Mouse (Mus musculus) lung, adult 2 months (tissue): ENCODE results near the gene Tpst1. TPM values are rescaled to one million over a fixed set of nuclear protein-coding genes. Genes with fewer than 3 reads are reported as not detected.
"Not testable (repeated sequence)": the region's sequence is repeated elsewhere in the genome, so short reads cannot be mapped to it uniquely, and the experiment has no call there.

Experiments used
- DNase-seq: peaks from one replicate; pipeline ENCODE4 v3.0.0; 2022
- H3K4me1 ChIP-seq: fragments of 200-500 bp; 2 replicates; pipeline ENCODE4 v1.6.1; 2011; ENCODE audit warnings: low read length; ENCODE audit not compliant: control insufficient read depth, insufficient read depth
- H3K4me3 ChIP-seq: fragments of 200-500 bp; replicated peaks from 2 replicates; pipeline ENCODE3; 2011; ENCODE audit warnings: low read depth, mild to moderate bottlenecking, control low read depth, low read length; ENCODE audit errors: extremely low read depth
- CTCF ChIP-seq: fragments of 200-500 bp; IDR thresholded peaks from 2 replicates; pipeline ENCODE4 v1.5.1; 2011; ENCODE audit warnings: mild to moderate bottlenecking, low read length, control low read depth; ENCODE audit not compliant: insufficient read depth
- POLR2A ChIP-seq: fragments of 200-500 bp; IDR thresholded peaks from 2 replicates; pipeline ENCODE4 v1.6.1; 2011; ENCODE audit warnings: low read depth, mild to moderate bottlenecking, control low read depth, low read length, borderline replicate concordance; ENCODE audit errors: extremely low read depth
- WGBS: fragments of 180-500 bp; shearing (Covaris S2); methylation state at CpG from one replicate; pipeline ENCODE4 v1.1.7; 2018; 5-methylcytosine and 5-hydroxymethylcytosine counted together
- polyA plus RNA-seq: library from polyadenylated mRNA; depleted of rRNA; stranded (reverse); fragments of >200 nt; gene quantifications from 2 replicates; pipeline ENCODE4 v1.2.3, GENCODE M21; 2012; rRNA removed

Tpst1 gene
- polyA plus RNA-seq = 24.4 and 24.5 TPM in 2 replicates

DNA sequence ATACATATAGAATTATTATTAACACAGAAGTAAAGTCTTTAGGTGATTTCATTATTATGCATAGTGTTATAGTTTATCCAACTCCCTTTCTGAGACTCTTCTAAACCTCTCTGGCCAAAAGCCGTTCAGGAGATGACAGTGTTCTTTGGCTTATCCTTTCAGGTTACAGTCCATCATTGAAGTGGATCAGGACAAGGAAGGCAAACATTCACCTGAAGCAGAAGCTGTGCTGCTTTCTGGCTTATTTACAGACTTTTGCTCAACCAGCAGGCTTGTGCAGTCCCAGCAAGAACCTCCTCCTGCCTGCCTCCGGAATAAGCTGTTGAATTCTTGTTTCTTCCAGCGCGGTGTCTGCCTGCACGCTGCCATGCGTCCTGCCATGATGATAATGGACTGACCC is at the start of gene Tpst1:
Gene Tpst1 (plus strand): TSS at position 301 of the 400 bp plus-strand sequence.
- no peaks in the 10 kb centered on the region for H3K4me1 ChIP-seq
- DNase-seq = no peak
- TF ChIP-seq POLR2A (no peak), CTCF (no peak)
- H3K4me3 ChIP-seq = no peak within 1 kb of the TSS
- 84% methylated on average over 6 of the region's 6 CpGs for WGBS

DNA sequence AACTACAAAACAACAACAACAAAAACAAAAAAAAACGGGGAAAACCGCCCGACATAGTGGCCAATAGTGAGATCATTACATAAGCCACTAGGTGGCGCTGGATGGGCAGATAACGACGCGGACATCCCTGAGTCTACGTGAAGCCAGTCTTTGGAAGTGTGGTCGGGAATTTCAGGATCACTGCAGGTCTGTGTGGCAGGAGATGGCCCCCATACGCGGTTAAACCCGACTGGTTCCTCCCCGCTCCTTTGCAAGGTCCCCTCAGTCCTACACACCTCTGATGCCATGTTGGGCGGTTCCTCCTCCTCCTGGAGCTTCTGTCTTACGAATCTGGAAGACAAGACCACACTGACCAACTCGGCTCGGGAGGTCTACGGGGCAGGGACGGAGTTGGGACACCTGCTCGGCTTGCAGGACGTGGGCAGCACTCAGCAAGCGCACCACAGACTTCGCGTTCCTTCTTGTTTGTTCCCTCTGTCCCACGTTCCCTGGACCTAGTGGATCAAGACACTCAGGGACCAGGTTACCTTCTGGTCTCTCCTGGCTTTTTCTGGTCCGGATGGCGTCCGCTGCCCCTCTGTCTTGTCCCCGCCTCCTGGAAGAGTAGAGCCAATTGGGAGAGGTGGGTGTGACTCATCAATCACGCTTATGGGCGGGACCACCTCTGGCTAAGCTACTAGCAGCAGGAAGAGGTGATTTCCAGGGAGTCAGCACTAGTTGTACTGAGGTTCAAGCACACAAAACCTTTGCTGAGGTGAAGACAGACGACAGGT is 49.2 kb upstream of the Tpst1 start:
- TF ChIP-seq CTCF (peak; percentile 82), POLR2A (peak; percentile 43; the same call in 1 of the 2 replicates)
- WGBS = 0% methylated on average over 32 of the region's 32 CpGs
- peak; percentile 87 for DNase-seq
- H3K4me1 ChIP-seq = no peaks in the 10 kb centered on the region
- peak overlapping the region; percentile 70 for H3K4me3 ChIP-seq

DNA sequence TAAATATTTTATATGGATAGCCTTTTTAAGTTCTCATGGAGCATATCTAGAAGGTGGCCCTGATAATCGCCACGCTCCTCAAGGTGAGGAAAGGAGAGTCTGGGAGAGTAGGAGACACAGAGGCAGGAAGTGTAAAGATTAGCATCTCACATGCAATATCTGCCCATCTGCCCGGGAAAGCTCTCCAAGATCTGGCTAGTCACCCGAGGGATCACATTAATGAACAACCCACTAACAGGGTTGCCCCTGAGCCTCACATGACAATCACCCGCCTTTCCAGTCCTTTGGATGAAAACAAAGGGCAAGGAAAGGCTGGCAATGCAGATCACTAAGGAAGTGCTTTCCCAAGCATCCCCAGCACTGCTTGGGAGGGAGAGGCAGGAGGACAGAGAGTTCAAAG is 46.0 kb upstream of the Tpst1 start:
- Histone ChIP-seq H3K4me3 (no peak overlapping the region), H3K4me1 (peaks cover 3% of the 10 kb centered on the region; the same call in 1 of the 2 replicates)
- TF ChIP-seq CTCF = no peak
- no peak for TF ChIP-seq POLR2A
- WGBS = 61% methylated on average over 5 of the region's 5 CpGs
- DNase-seq = no peak

DNA sequence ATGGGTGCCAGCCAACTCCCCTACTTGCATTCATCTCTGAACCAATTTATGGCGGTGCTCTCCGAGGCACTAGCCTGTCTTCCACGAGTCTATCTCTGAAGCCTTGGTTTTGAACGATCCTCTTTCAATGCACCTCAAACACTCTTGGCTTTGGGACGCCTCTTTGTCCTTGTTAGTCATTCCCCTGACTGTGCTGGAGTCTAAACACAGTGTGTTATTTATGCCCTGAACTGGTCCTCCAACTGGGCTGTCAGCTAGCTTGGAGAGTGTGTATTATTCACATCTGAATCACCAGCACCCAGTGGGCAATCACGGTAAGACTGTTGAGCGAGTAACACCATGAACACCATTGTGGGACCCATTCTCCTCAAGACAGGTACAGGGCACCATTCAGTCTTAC is 45.4 kb upstream of the Tpst1 start:
- 72% methylated on average over 7 of the region's 7 CpGs for WGBS
- H3K4me1 ChIP-seq = peaks cover 3% of the 10 kb centered on the region; the same call in 1 of the 2 replicates

DNA sequence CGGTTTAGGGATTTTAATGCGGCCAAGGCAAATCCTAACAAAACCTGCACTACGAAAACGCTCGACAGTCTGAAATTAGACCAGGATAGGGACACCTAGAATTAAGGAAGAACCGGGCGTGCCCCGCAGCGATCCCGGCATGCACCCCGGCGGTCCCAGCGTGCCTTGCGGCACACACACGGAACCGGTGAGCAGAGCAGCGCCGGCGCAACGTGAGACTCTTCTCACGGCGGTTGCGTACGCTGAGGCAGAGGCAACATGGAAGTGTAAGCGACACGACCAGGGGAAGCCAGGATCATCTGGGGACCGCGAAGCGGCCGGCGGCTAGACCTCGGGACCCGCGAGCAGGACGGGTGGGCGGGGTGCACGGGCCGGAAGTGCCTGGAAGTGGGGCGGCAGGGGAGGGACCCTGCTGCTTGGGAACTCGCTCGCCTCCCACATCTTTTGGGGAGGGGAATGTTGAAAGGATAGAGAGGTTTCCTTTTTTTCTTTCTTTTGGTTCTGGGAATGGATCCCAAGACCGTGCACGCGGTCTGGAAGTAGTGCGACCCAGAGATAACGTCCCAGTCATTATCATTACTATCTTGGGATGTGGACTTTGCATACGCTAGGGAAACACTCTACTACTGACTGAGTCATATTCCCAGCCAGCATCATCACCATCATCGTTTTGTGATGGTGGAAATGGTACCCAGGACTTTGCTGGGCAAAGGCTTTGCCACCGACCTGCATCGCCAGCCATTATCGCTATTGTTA is 43.8 kb upstream of the Tpst1 start, which contains the start of the genes Asl and Crcp:
Gene Asl (minus strand): TSS at position 106 of the 756 bp plus-strand sequence.
Gene Crcp (plus strand): TSS at position 149 of the 756 bp plus-strand sequence.
- TF ChIP-seq POLR2A (peak; percentile 83; the same call in 1 of the 2 replicates), CTCF (no peak)
- H3K4me1 ChIP-seq = peaks cover 3% of the 10 kb centered on the region; the same call in 1 of the 2 replicates
- WGBS = 2% methylated on average over 51 of the region's 51 CpGs
- H3K4me3 ChIP-seq = peak within 1 kb of the TSS; percentile 72
- DNase-seq = peak; percentile 87

More for the DNA sequence above, 45.4 kb upstream of the Tpst1 start:
- TF ChIP-seq CTCF (no peak), POLR2A (no peak)
- DNase-seq = no peak
- no peak overlapping the region for H3K4me3 ChIP-seq

DNA sequence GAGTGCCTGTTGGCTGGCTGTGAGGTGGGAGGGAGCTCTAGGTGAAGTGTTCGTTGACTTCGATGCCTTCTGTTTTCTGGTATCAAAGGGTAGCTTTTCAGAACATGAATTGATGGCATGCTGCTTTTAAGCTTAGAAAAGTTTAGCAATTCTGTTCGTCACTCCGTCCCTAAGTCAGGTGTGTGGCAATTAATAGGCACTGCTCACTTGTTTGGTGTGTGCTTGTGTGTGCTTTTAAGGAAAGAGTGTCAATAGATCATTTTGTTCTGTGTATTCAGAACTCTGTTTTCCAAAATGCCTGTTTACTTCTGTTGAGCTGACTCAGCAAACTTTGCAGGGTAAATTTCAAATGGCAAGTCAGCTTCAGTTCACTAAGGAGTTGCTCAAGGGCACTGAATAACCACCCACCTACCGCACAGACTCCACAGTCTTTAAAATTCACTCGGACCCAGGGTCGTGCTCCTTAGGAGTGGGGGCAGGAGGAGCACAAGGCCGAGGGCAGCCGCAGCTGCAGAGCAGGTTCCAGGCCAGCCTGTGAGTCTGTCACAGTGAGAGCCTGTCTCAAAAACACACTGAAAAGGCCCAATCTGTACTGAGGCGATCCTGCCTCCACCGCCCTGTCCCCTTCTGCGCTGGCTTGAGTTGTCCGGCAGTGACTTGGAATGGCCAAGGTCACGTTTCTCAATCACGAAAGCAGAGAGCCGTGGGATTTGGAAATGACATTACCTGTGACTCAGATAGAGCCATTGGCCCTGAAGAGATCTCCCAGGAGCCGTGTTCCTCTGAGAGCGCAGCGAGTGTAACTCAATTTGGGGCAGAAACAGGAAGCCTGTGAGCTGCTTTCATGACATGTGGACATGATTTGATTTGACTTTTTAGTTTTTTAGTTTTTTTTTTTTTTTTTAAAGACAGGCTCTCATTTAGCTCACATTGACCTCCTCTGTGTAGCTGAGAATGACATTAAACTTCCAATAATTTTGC is 41.4 kb upstream of the Tpst1 start:
- Histone ChIP-seq H3K4me3 (no peak overlapping the region), H3K4me1 (peaks cover 3% of the 10 kb centered on the region; the same call in 1 of the 2 replicates)
- 91% methylated on average over 19 of the region's 19 CpGs for WGBS
- TF ChIP-seq POLR2A = no peak
- no peak for TF ChIP-seq CTCF
- no peak for DNase-seq

DNA sequence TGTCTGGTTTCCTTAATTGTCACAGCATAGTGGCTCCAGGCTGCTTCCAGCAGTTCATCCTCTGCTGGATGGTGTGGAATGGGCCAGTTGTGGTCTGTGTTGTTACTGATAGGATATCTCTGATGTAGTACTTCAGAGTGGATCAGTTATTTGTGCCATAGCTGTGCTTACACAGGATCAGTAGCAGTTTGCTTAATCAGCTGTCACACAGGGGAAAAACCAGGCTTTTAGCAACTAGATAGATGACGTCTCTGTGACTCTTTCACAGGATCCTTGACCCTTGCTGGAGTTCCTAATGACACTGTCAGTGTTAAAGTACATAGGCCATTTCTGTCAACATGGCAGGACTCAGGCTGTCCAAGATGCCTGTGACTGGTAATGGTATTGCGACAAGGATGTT is 39.3 kb upstream of the Tpst1 start:
- peaks cover 3% of the 10 kb centered on the region; the same call in 1 of the 2 replicates for H3K4me1 ChIP-seq
- H3K4me3 ChIP-seq = no peak overlapping the region
- WGBS = 72% methylated on average over 2 of the region's 2 CpGs
- TF ChIP-seq POLR2A (no peak), CTCF (no peak)
- no peak for DNase-seq

DNA sequence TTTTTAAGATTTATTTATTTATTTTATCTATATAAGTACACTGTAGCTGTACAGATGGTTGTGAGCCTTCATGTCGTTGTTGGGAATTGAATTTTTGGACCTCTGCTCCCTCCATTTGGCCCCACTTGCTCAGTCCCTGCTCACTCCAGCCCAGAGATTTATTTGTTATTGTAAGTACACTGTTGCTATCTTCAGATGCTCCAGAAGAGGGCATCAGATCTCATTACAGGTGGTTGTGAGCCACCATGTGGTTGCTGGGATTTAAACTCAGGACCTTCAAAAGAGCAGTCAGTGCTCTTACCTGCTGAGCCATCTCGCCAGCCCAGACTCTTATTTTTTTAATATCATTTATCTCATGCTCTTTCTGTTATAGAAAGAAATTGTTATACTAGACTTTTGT is 36.8 kb upstream of the Tpst1 start:
- WGBS = 65% methylated on average over 2 of the region's 2 CpGs
- H3K4me1 ChIP-seq, H3K4me3 ChIP-seq, DNase-seq: not testable (repeated sequence)

DNA sequence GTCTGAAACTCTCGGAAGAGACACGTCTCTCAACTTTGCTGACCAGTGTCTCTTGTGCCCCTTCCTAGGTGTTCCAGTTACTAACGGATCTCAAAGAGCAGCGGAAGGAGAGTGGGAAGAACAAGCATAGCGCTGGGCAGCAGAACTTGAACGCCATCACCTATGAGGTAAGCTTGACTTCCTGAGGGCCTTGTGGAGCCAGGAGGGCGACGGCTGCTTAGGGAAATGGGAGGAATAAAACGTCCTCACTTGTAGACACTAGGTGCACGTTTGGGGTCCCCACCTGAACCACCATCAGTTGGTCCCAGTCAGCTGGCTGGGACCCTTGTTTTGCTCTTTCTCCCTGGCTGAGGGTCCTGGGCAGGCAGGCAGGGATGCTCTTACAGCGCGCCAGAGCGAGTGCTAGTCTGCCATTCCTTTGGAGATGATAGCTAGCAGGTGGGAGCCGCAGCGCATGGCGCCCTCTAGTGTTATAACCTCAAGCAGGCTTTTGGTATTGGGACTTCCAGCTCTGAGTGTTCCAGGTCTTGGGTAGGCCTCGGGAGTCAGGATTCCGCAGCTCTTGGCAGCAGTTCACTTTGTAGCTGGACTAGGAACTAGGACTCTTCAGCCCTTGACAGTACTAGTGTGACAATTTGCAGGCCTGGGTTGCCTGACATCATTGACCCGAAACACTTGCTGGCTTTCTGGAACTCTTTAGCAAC is 35.2 kb upstream of the Tpst1 start:
- Histone ChIP-seq H3K4me1 (no peaks in the 10 kb centered on the region), H3K4me3 (no peak overlapping the region)
- WGBS = 70% methylated on average over 19 of the region's 19 CpGs
- TF ChIP-seq CTCF (peak; percentile 81), POLR2A (no peak)
- peak; percentile 44 for DNase-seq
